Mouse (Mus musculus) MEL (cell line): ENCODE measurements around the gene Gm49378. TPM values are rescaled to one million over a fixed set of nuclear protein-coding genes. Genes with fewer than 3 reads are reported as not detected.
A peak's percentile ranks its signal among the peaks of the same experiment; 100 is the strongest.

Experiments used
- DNase-seq: peaks from one replicate; pipeline ENCODE4 v3.0.0; 2011; ENCODE audit warnings: low read depth, low spot score
- H3K27ac ChIP-seq: 2 replicates; pipeline ENCODE4 v1.5.1; 2012; ENCODE audit warnings: low read depth, mild to moderate bottlenecking, control low read depth, low read length, moderate library complexity; ENCODE audit not compliant: control insufficient read depth
- H3K27me3 ChIP-seq, 2 experiments: fragments of 150-350 bp in 1 of 2; sonication (generic) in 1 of 2; 2 replicates each; pipeline ENCODE4 v1.6.1; 2012; ENCODE audit warnings: low read length in 2 of 2, mild to moderate bottlenecking in 2 of 2, improper control_type of control experiment in 1 of 2, moderate library complexity in 1 of 2; ENCODE audit not compliant: insufficient read depth in 2 of 2, control insufficient read depth in 1 of 2
- H3K36me3 ChIP-seq, 2 experiments: 2 replicates each; pipeline ENCODE4 v1.6.1; 2012 to 2014; ENCODE audit warnings: low read length in 2 of 2, improper control_type of control experiment in 1 of 2, inconsistent platforms in 1 of 2, mild to moderate bottlenecking in 1 of 2; ENCODE audit not compliant: insufficient read depth in 2 of 2, control insufficient read depth in 1 of 2
- H3K4me1 ChIP-seq, 2 experiments: fragments of 150-350 bp in 1 of 2; sonication (generic) in 1 of 2; 2 replicates each; pipeline ENCODE4 v1.6.1; 2012; ENCODE audit warnings: low read length in 2 of 2, improper control_type of control experiment in 1 of 2, mild to moderate bottlenecking in 1 of 2; ENCODE audit not compliant: insufficient read depth in 2 of 2, control insufficient read depth in 1 of 2
- H3K4me3 ChIP-seq, 2 experiments: fragments of 150-350 bp in 1 of 2; sonication (generic) in 1 of 2; 2 replicates each; pipeline ENCODE4 v1.5.1; 2012; ENCODE audit warnings: low read depth in 2 of 2, low read length in 2 of 2, mild to moderate bottlenecking in 2 of 2, moderate library complexity in 2 of 2, control low read depth in 1 of 2, improper control_type of control experiment in 1 of 2; ENCODE audit not compliant: control insufficient read depth in 1 of 2, insufficient read depth in 1 of 2
- H3K79me2 ChIP-seq: 2 replicates; pipeline ENCODE4 v1.6.1; 2012; ENCODE audit warnings: mild to moderate bottlenecking, low read length, moderate library complexity; ENCODE audit not compliant: control insufficient read depth, poor library complexity, insufficient read depth
- H3K9ac ChIP-seq: 2 replicates; pipeline ENCODE4 v1.6.1; 2012; ENCODE audit warnings: low read depth, mild to moderate bottlenecking, control low read depth, low read length, moderate library complexity; ENCODE audit not compliant: control insufficient read depth, poor library complexity, severe bottlenecking
- H3K9me3 ChIP-seq: fragments of 150-350 bp; sonication (generic); replicated peaks from 2 replicates; pipeline ENCODE4 v1.6.1; 2012; ENCODE audit warnings: mild to moderate bottlenecking, low read length, improper control_type of control experiment, moderate library complexity; ENCODE audit not compliant: insufficient read depth
- BHLHE40 ChIP-seq: IDR thresholded peaks from 2 replicates; pipeline ENCODE4 v1.6.1; 2012; ENCODE audit warnings: low read depth, mild to moderate bottlenecking, inconsistent platforms, low read length, improper control_type of control experiment, borderline replicate concordance
- CHD1 ChIP-seq: IDR thresholded peaks from 2 replicates; pipeline ENCODE4 v1.6.1; 2012; ENCODE audit warnings: low read depth, mild to moderate bottlenecking, inconsistent platforms, low read length, improper control_type of control experiment
- CHD2 ChIP-seq: IDR thresholded peaks from 2 replicates; pipeline ENCODE4 v1.6.1; 2011; ENCODE audit warnings: low read length, improper control_type of control experiment
- CTCF ChIP-seq, 3 experiments: IDR thresholded peaks in 2 of 3; conservative IDR thresholded peaks in 1 of 3; 2 replicates each; pipeline ENCODE4 v1.5.1; 2011 to 2012; ENCODE audit warnings: low read length in 3 of 3, low read depth in 2 of 3, mild to moderate bottlenecking in 2 of 3, improper control_type of control experiment in 1 of 3, inconsistent platforms in 1 of 3, mixed read lengths in 1 of 3, moderate library complexity in 1 of 3; ENCODE audit not compliant: control insufficient read depth in 1 of 3, insufficient read depth in 1 of 3, poor library complexity in 1 of 3, severe bottlenecking in 1 of 3
- ETS1 ChIP-seq: IDR thresholded peaks from 2 replicates; pipeline ENCODE4 v1.6.1; 2012; ENCODE audit warnings: low read depth, mild to moderate bottlenecking, inconsistent platforms, low read length, improper control_type of control experiment, moderate library complexity
- GABPA ChIP-seq: IDR thresholded peaks from 2 replicates; pipeline ENCODE4 v1.6.1; 2012; ENCODE audit warnings: low read depth, mild to moderate bottlenecking, inconsistent platforms, low read length, improper control_type of control experiment, moderate library complexity
- MAZ ChIP-seq: IDR thresholded peaks from 2 replicates; pipeline ENCODE4 v1.6.1; 2012; ENCODE audit warnings: low read depth, mild to moderate bottlenecking, inconsistent platforms, low read length, improper control_type of control experiment
- MYC ChIP-seq: IDR thresholded peaks from 2 replicates; pipeline ENCODE4 v1.6.1; 2011; ENCODE audit warnings: low read depth, mild to moderate bottlenecking, low read length, improper control_type of control experiment, moderate library complexity
- NELFE ChIP-seq: IDR thresholded peaks from 2 replicates; pipeline ENCODE4 v1.6.1; 2011; ENCODE audit warnings: low read depth, low read length, improper control_type of control experiment
- POLR2A ChIP-seq, 2 experiments: IDR thresholded peaks; 2 replicates each; pipeline ENCODE4 v1.6.1; 2011 to 2012; ENCODE audit warnings: low read length in 2 of 2, mild to moderate bottlenecking in 2 of 2, control low read depth in 1 of 2, improper control_type of control experiment in 1 of 2, low read depth in 1 of 2, moderate library complexity in 1 of 2; ENCODE audit not compliant: control insufficient read depth in 1 of 2, insufficient read depth in 1 of 2, poor library complexity in 1 of 2
- POLR2AphosphoS2 ChIP-seq: IDR thresholded peaks from 2 replicates; pipeline ENCODE4 v1.6.1; 2011; ENCODE audit warnings: low read length, improper control_type of control experiment
- RAD21 ChIP-seq: IDR thresholded peaks from 2 replicates; pipeline ENCODE4 v1.6.1; 2011; ENCODE audit warnings: mild to moderate bottlenecking, low read depth, low read length, improper control_type of control experiment
- SIN3A ChIP-seq: IDR thresholded peaks from 2 replicates; pipeline ENCODE4 v1.6.1; 2012; ENCODE audit warnings: low read length, improper control_type of control experiment, inconsistent platforms
- SMC3 ChIP-seq: IDR thresholded peaks from 2 replicates; pipeline ENCODE4 v1.6.1; 2011; ENCODE audit warnings: low read depth, low read length, improper control_type of control experiment
- TCF12 ChIP-seq: IDR thresholded peaks from 2 replicates; pipeline ENCODE4 v1.6.1; 2014; ENCODE audit warnings: low read depth, mild to moderate bottlenecking, inconsistent platforms, low read length, improper control_type of control experiment, moderate library complexity
- USF1 ChIP-seq: IDR thresholded peaks from 2 replicates; pipeline ENCODE4 v1.6.1; 2014; ENCODE audit warnings: low read depth, mild to moderate bottlenecking, inconsistent platforms, low read length, improper control_type of control experiment, moderate library complexity
- polyA plus RNA-seq, 2 experiments: library from polyadenylated mRNA; stranded (reverse) in 1 of 2; unstranded in 1 of 2; fragments of >175 nt in 1 of 2; fragments of >200 nt in 1 of 2; gene quantifications; 2 replicates each; pipeline versions ENCODE4 v1.2.1 to v1.2.4; 2012; ENCODE audit warnings: low replicate concordance in 2 of 2, low read depth in 1 of 2; ENCODE audit not compliant: insufficient read length in 2 of 2, insufficient read depth in 1 of 2, missing spikeins in 1 of 2
- total RNA-seq: library from RNA; depleted of rRNA; stranded (reverse); fragments of 300-350 nt; gene quantifications from 2 replicates; pipeline ENCODE4 v1.2.3, GENCODE M21; 2012

Gm49378 gene
- total and polyA plus RNA-seq, 3 experiments = 4.6 TPM; not detected in 2

DNA sequence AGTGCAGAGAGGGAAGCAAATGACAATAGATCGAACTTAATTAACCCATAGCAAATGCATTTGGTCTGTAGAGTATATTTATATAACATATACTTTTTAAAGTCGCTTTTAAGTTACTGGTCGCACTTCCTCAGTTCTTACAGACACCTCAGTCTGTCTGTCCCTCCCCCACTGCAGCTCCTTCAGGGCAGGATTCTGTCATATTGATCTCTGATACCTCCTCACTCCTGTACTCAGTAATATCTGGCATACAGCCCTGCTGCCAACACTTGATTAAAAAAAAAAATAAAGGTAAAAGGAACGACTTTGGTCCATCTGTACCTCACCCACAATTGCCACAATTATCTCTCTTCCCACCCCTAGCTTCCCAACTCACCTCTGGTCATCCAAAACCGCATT, 53.4 kb downstream of the Gm49378 start:
- TF ChIP-seq MAZ = no peak
- 0 out of 2 replicates have a peak, but pooled peaks have one; percentile 68 for TF ChIP-seq CHD1
- Histone ChIP-seq H3K9me3 (no peaks in the 10 kb centered on the region), H3K79me2 (peaks cover 8% of the 10 kb centered on the region), H3K4me1 (peaks cover 3 to 31% of the 10 kb centered on the region in 2 experiments), H3K36me3 (peaks cover 0 to 34% of the 10 kb centered on the region in 2 experiments; a peak in 2 of 4 replicates), H3K9ac (peak overlapping the region; percentile 58), H3K27me3 (no peaks in the 10 kb centered on the region), H3K4me3 (peak overlapping the region; percentile 78 to 82), H3K27ac (peak overlapping the region; percentile 100)
- peak; percentile 46 for DNase-seq

- peaks cover 4 to 32% of the 10 kb centered on the region in 2 experiments for H3K4me1 ChIP-seq
These were observed 55.6 kb downstream of the Gm49378 start for GRCm38 (mm10) chr14:55581981-55582681.

DNA sequence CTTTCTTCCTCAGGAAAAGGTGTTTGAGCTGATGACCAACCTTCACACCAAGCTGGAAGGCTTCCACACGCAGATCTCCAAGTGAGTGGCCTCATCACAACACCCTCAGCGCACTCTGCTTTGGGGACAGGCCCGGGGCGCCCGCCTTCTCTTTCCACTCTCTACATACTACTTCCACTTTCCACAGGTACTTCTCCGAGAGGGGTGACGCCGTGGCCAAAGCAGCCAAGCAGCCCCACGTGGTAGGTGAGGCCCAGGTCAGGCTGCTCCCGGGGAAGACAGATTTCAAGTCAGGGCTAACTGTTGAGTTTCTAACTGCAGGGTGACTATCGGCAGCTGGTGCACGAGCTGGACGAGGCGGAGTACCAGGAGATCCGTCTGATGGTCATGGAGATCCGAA, 57.0 kb downstream of the Gm49378 start:
- Histone ChIP-seq H3K27me3 (no peaks in the 10 kb centered on the region), H3K4me3 (no peak overlapping the region), H3K36me3 (peaks cover 0 to 21% of the 10 kb centered on the region in 2 experiments; a peak in 2 of 4 replicates), H3K79me2 (peaks cover 12% of the 10 kb centered on the region), H3K9me3 (no peaks in the 10 kb centered on the region), H3K4me1 (peaks cover 3 to 22% of the 10 kb centered on the region in 2 experiments), H3K27ac (no peak overlapping the region), H3K9ac (no peak overlapping the region)
- no peak for DNase-seq
- TF ChIP-seq BHLHE40 (no peak), NELFE (no peak), GABPA (no peak), POLR2A (IDR thresholded peaks at IDR 0.05; ENCODE audit: control insufficient read depth in 1 of 2, insufficient read depth in 1 of 2, low read depth in 1 of 2, low read length in 2 of 2, poor library complexity in 1 of 2) (no peak), ETS1 (no peak), SMC3 (no peak), TCF12 (no peak)

More at GRCm38 (mm10) chr14:55581981-55582681, 55.6 kb downstream of the Gm49378 start:
- TF ChIP-seq CTCF (IDR thresholded peaks at IDR 0.05 in 2 of 3, conservative IDR thresholded peaks at IDR 0.05 in 1 of 3; ENCODE audit: control insufficient read depth in 1 of 3, insufficient read depth in 1 of 3, low read depth in 2 of 3, low read length in 3 of 3, poor library complexity in 1 of 3, severe bottlenecking in 1 of 3) = peak; percentile 56 to 74 (median 68)
- no peak for TF ChIP-seq CHD2
- no peak for TF ChIP-seq USF1
- peak; percentile 11; the same call in 1 of the 2 replicates for TF ChIP-seq RAD21
- TF ChIP-seq MYC = 0 out of 2 replicates have a peak, but pooled peaks have one; percentile 56
- TF ChIP-seq SIN3A = 0 out of 2 replicates have a peak, but pooled peaks have one; percentile 24
- 0 out of 2 replicates have a peak, but pooled peaks have one; percentile 1 for TF ChIP-seq POLR2AphosphoS2
- Histone ChIP-seq H3K36me3 (peaks cover 0 to 31% of the 10 kb centered on the region in 2 experiments; a peak in 2 of 4 replicates), H3K9ac (no peak overlapping the region), H3K79me2 (peaks cover 12% of the 10 kb centered on the region), H3K27ac (no peak overlapping the region), H3K9me3 (no peaks in the 10 kb centered on the region), H3K4me3 (no peak overlapping the region), H3K27me3 (no peaks in the 10 kb centered on the region)
- peak; percentile 51 for DNase-seq
